Mouse (Mus musculus) stomach, embryonic 15.5 days (tissue): ENCODE measurements around the gene Ddx41. TPM values are rescaled to one million over a fixed set of nuclear protein-coding genes. Genes with fewer than 3 reads are reported as not detected.

Experiments used
- ATAC-seq: fragments of 200-750 bp; cut with Nextera tagmentation; 2 replicates; pipeline ENCODE4 v1.8.0; 2017; ENCODE audit warnings: low read depth, moderate number of reproducible peaks, moderate TSS enrichment; ENCODE audit not compliant: insufficient read depth, low FRiP score
- H3K27ac ChIP-seq: fragments of 300-500 bp; sonication (generic); 2 replicates; pipeline ENCODE4 v1.5.1; 2015; ENCODE audit warnings: mild to moderate bottlenecking, inconsistent platforms
- H3K27me3 ChIP-seq: fragments of 300-500 bp; sonication (generic); replicated peaks from 2 replicates; pipeline ENCODE4 v1.6.1; 2015; ENCODE audit warnings: inconsistent platforms
- H3K36me3 ChIP-seq: fragments of 300-500 bp; sonication (generic); 2 replicates; pipeline ENCODE4 v1.6.1; 2015; ENCODE audit warnings: inconsistent platforms
- H3K4me1 ChIP-seq: fragments of 300-500 bp; sonication (generic); 2 replicates; pipeline ENCODE4 v1.6.1; 2015; ENCODE audit warnings: inconsistent platforms
- H3K4me2 ChIP-seq: fragments of 300-500 bp; sonication (generic); 2 replicates; pipeline ENCODE4 v1.6.1; 2015; ENCODE audit warnings: mild to moderate bottlenecking, inconsistent platforms
- H3K4me3 ChIP-seq: fragments of 300-500 bp; sonication (generic); replicated peaks from 2 replicates; pipeline ENCODE4 v1.5.1; 2015; ENCODE audit warnings: inconsistent platforms
- H3K9ac ChIP-seq: fragments of 300-500 bp; sonication (generic); 2 replicates; pipeline ENCODE4 v1.6.1; 2015; ENCODE audit warnings: inconsistent platforms
- H3K9me3 ChIP-seq: fragments of 300-500 bp; sonication (generic); 2 replicates; pipeline ENCODE4 v1.6.1; 2016; ENCODE audit warnings: inconsistent platforms
- WGBS: fragments of 180-500 bp; shearing (Covaris S2); methylation state at CpG from one replicate; pipeline ENCODE4 v1.1.7; 2015; 5-methylcytosine and 5-hydroxymethylcytosine counted together
- polyA plus RNA-seq: library from polyadenylated mRNA; unstranded; fragments of >200 nt; fragmentation: Nextera tagmentation; extraction: Ambion mirVana; gene quantifications from 2 replicates; pipeline ENCODE4 v1.2.1, GENCODE M21; 2015

The Ddx41 gene
- polyA plus RNA-seq, 1 experiment from 2014 or later: 52.7 TPM

DNA sequence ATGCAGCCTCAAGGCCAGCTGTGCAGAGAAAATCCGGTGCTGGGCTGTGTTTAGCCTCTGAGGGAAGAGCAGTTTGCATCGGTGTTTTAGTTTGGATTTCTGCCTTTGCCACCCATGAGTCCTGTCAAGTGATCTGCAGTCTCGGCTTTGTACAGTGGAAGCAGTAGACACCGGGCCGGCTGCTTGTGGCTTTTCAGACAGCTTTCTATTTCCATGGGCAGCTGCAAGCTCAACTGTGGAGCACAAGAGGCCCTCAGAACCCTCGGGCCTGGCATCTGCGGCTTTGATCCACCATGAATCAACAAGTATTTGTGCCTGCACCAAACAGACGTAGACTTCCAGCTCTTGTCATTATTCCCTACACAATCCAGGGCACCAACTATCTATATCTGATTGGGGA, 34.1 kb downstream of the Ddx41 start:
- Histone ChIP-seq H3K9ac (no peak overlapping the region), H3K27me3 (no peaks in the 10 kb centered on the region), H3K27ac (no peak overlapping the region), H3K9me3 (no peaks in the 10 kb centered on the region), H3K4me3 (no peak overlapping the region), H3K36me3 (peaks cover 54% of the 10 kb centered on the region), H3K4me2 (no peak overlapping the region), H3K4me1 (no peaks in the 10 kb centered on the region)
- ATAC-seq: no peak
- WGBS: 80% methylated on average over 8 of the region's 8 CpGs

GRCm38 (mm10) chr13:55500575-55500974, 35.9 kb downstream of the Ddx41 start:
- WGBS: 68% methylated on average over 10 of the region's 10 CpGs
- Histone ChIP-seq H3K27me3 (no peaks in the 10 kb centered on the region), H3K4me1 (no peaks in the 10 kb centered on the region), H3K36me3 (peaks cover 39% of the 10 kb centered on the region), H3K4me2 (no peak overlapping the region), H3K9me3 (no peaks in the 10 kb centered on the region), H3K27ac (no peak overlapping the region), H3K4me3 (no peak overlapping the region), H3K9ac (no peak overlapping the region)
- ATAC-seq: no peak

- no peak overlapping the region for H3K9ac ChIP-seq
- no peak overlapping the region for H3K4me2 ChIP-seq
- WGBS: 54% methylated on average over 11 of the region's 11 CpGs
- no peak overlapping the region for H3K27ac ChIP-seq
- no peak for ATAC-seq
- H3K4me3 ChIP-seq: no peak overlapping the region
- H3K27me3 ChIP-seq: no peaks in the 10 kb centered on the region
- peaks cover 26% of the 10 kb centered on the region for H3K36me3 ChIP-seq
- H3K4me1 ChIP-seq: peaks cover 5% of the 10 kb centered on the region; the same call in 1 of the 2 replicates
- no peaks in the 10 kb centered on the region for H3K9me3 ChIP-seq
Measured at GRCm38 (mm10) chr13:55498906-55499305, 37.6 kb downstream of the Ddx41 start.

- Histone ChIP-seq H3K27ac (no peak overlapping the region), H3K4me2 (no peak overlapping the region), H3K4me1 (peaks cover 5% of the 10 kb centered on the region; the same call in 1 of the 2 replicates), H3K36me3 (peaks cover 14% of the 10 kb centered on the region; the same call in 1 of the 2 replicates), H3K9ac (no peak overlapping the region), H3K27me3 (no peaks in the 10 kb centered on the region), H3K4me3 (no peak overlapping the region), H3K9me3 (no peaks in the 10 kb centered on the region)
- WGBS: 83% methylated on average over 6 of the region's 6 CpGs
- no peak for ATAC-seq
Measured at GRCm38 (mm10) chr13:55496661-55497060, 39.8 kb downstream of the Ddx41 start.

DNA sequence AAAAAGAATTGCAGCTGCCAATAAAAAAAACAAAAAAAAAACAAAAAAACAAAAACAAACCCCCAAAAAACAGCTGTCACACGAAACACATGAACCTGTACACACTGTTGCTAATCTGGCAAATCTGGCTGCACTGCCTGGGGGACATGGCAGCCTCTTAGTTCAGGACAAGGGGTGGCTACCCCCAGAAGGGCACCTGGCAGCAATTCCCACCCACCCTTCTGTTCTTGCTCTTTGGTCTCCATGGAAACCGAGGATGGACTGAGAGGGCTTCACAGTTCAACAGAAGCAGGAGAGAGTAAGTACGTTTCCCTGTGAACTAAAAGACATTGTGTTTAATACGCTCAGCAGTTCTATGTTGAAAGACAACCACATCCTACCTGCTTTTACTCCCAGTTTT, 40.8 kb downstream of the Ddx41 start:
- Histone ChIP-seq H3K4me1 (peaks cover 5% of the 10 kb centered on the region; the same call in 1 of the 2 replicates), H3K36me3 (peaks cover 14% of the 10 kb centered on the region; the same call in 1 of the 2 replicates), H3K27ac (no peak overlapping the region), H3K27me3 (no peaks in the 10 kb centered on the region), H3K9ac (no peak overlapping the region), H3K9me3 (no peaks in the 10 kb centered on the region), H3K4me2 (no peak overlapping the region), H3K4me3 (no peak overlapping the region)
- 46% methylated on average over 4 of the region's 4 CpGs for WGBS
- ATAC-seq: no peak

- 17% methylated on average over 17 of the region's 18 CpGs for WGBS
- H3K4me3 ChIP-seq: no peak overlapping the region
- no peak overlapping the region; the same call in 1 of the 2 replicates for H3K27ac ChIP-seq
- peaks cover 5% of the 10 kb centered on the region; the same call in 1 of the 2 replicates for H3K4me1 ChIP-seq
- peaks cover 14% of the 10 kb centered on the region; the same call in 1 of the 2 replicates for H3K36me3 ChIP-seq
- H3K27me3 ChIP-seq: no peaks in the 10 kb centered on the region
- H3K9ac ChIP-seq: no peak overlapping the region
- peak; percentile 67 for ATAC-seq
- no peak overlapping the region for H3K4me2 ChIP-seq
- H3K9me3 ChIP-seq: no peaks in the 10 kb centered on the region
Measured at GRCm38 (mm10) chr13:55494883-55495621, 41.4 kb downstream of the Ddx41 start.

DNA sequence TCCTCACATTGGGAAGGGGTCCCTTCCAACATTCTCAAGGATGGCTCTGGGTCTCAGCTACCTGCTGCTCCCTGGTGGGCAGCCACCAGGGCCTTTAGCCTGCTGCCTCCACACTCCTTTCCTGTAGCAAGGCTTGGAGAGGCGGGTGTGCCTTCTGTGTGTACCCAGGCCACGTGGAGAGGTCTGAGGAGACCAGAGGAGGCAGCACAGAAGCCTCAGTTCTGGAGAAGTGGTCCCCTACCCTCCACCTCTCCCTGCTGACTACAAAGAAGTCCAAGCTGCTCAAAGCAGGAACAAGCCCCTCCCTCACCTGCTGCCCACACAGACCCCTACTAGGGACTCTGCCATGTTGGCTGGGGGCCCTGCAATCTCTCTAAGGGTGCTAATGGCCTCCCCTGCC, 42.2 kb downstream of the Ddx41 start:
- ATAC-seq: no peak
- Histone ChIP-seq H3K27me3 (no peaks in the 10 kb centered on the region), H3K4me3 (no peak overlapping the region), H3K4me2 (no peak overlapping the region), H3K9me3 (no peaks in the 10 kb centered on the region), H3K27ac (no peak overlapping the region), H3K4me1 (peaks cover 5% of the 10 kb centered on the region; the same call in 1 of the 2 replicates), H3K36me3 (peaks cover 14% of the 10 kb centered on the region; the same call in 1 of the 2 replicates), H3K9ac (no peak overlapping the region)
- 9% methylated on average over 2 of the region's 2 CpGs for WGBS

GRCm38 (mm10) chr13:55487578-55488498, 48.6 kb downstream of the Ddx41 start, which contains the start of gene Dbn1:
Gene Dbn1, minus strand, starts transcription at chr13:55488111.
- Histone ChIP-seq H3K27ac (peak within 1 kb of the TSS; percentile 87), H3K4me1 (peaks cover 44% of the 10 kb centered on the region), H3K9ac (peak within 1 kb of the TSS; percentile 73), H3K9me3 (no peaks in the 10 kb centered on the region), H3K27me3 (no peaks in the 10 kb centered on the region), H3K4me2 (peak within 1 kb of the TSS; percentile 86), H3K4me3 (peak within 1 kb of the TSS; percentile 71), H3K36me3 (no peaks in the 10 kb centered on the region)
- peak; percentile 74 for ATAC-seq
- 2% methylated on average over 55 of the region's 83 CpGs for WGBS

DNA sequence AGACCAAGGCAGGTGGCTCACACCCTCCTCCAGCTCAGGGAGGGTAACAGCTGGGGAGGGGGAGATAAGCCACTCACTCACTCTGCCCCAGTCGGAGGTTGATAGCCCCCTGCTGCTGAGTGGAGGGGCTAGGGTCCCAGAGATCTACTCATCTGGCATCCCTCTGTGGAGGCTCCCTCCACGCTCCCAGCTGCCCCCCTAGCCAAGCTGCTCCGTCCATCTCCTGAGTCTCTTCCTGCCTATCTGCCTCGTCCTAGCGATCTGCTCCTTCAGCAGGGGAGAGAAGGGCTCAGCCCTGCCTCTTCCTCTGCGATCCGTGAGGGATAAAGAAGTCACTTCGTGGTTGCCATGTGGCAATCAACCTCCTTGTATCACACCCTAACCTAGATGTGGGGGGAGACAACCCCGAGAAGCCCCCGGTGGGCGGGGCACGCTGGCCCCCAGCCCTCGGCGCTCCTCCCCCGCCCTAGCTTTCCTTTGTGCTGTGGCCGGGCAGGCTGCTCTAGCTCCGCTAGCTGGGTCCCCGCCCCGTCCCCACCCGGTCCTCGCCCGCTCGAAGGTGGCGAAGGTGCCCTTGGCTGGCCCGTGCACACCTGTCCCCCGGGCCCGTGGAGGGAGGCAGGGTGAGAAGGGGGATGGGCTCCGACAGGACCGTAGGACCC, 49.4 kb downstream of the Ddx41 start:
- Histone ChIP-seq H3K4me2 (peak overlapping the region; percentile 86), H3K9me3 (no peaks in the 10 kb centered on the region), H3K36me3 (peaks cover 5% of the 10 kb centered on the region; the same call in 1 of the 2 replicates), H3K4me1 (peaks cover 51% of the 10 kb centered on the region), H3K9ac (peak overlapping the region; percentile 73), H3K4me3 (peak overlapping the region; percentile 71), H3K27ac (peak overlapping the region; percentile 87), H3K27me3 (no peaks in the 10 kb centered on the region)
- ATAC-seq: peak; percentile 65
- WGBS: under 1% methylated on average over 28 of the region's 29 CpGs

DNA sequence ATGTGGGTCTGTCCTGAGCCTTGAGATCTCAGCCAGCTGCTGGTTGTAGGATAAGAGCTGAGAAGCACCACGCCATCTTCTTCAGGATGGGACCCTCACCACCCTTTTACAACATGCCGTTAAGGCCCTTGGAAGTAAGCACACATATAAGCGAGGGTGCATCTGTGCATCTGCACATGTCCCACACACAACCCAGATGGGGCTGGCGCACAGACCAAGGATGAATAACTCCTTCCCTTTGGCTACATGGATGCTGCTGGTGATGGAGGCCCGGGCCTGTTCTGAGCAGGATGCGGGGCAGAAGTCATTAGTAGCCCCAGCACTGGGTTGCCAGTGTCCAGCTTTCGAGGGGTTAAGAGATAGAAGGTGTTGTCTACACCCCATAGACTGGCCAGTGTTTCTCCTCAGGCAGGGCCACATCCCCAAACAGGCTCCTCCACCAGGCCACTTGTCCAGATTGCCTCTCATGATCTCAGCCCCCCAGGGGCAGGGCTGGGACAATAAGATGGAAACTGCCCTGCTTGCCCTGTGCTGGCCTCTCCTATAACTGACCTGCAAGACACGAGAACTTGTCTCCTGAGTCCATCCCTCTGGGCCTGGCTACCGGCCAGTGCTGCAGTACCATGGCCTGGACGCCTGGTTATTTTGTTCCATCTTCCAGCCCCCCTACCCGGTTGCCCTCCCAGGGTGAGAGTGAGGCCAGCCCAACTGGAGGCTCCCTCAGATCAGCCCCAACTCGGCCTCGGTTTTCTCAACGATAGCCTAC, 50.2 kb downstream of the Ddx41 start:
- Histone ChIP-seq H3K9ac (peak overlapping the region; percentile 73; the same call in 1 of the 2 replicates), H3K4me3 (peak overlapping the region; percentile 71), H3K9me3 (no peaks in the 10 kb centered on the region), H3K27me3 (no peaks in the 10 kb centered on the region), H3K4me2 (peak overlapping the region; percentile 86), H3K36me3 (peaks cover 10% of the 10 kb centered on the region; the same call in 1 of the 2 replicates), H3K4me1 (peaks cover 51% of the 10 kb centered on the region), H3K27ac (peak overlapping the region; percentile 87; the same call in 1 of the 2 replicates)
- 43% methylated on average over 14 of the region's 14 CpGs for WGBS
- ATAC-seq: no peak
